Mouse (Mus musculus) CH12.LX (cell line): ENCODE measurements at regions not wholly inside any gene's neighbourhood (a gene's known extent, or its start where the extent isn't known, plus 50 kb on each side); places are given as distances from the start of the nearest gene placed in this dataset.

Source experiments
- DNase-seq: peaks from one replicate; pipeline ENCODE4 v3.0.0-alpha.2; 2013; ENCODE audit errors: extremely low read depth
- H3K27ac ChIP-seq: 2 replicates; pipeline ENCODE4 v1.5.1; 2012; ENCODE audit warnings: low read depth, mild to moderate bottlenecking, control low read depth, moderate library complexity; ENCODE audit not compliant: insufficient read depth
- H3K27me3 ChIP-seq: replicated peaks from 2 replicates; pipeline ENCODE3; 2012; ENCODE audit warnings: inconsistent platforms
- H3K36me3 ChIP-seq, 2 experiments: replicated peaks in 1 of 2; 2 replicates each; pipeline versions ENCODE3 to v1.6.1; 2012; ENCODE audit warnings: inconsistent platforms in 1 of 2, low read length in 1 of 2, mild to moderate bottlenecking in 1 of 2, mixed read lengths in 1 of 2, moderate library complexity in 1 of 2; ENCODE audit not compliant: control insufficient read depth in 1 of 2, insufficient read depth in 1 of 2
- H3K4me1 ChIP-seq, 2 experiments: 2 replicates each; pipeline ENCODE4 v1.6.1; 2012; ENCODE audit warnings: inconsistent platforms in 1 of 2, moderate library complexity in 1 of 2; ENCODE audit not compliant: insufficient read depth in 2 of 2, control insufficient read depth in 1 of 2
- H3K4me2 ChIP-seq: 2 replicates; pipeline ENCODE4 v1.6.1; 2012; ENCODE audit warnings: low read depth, mild to moderate bottlenecking, control low read depth; ENCODE audit not compliant: poor library complexity, insufficient read depth, severe bottlenecking
- H3K4me3 ChIP-seq, 3 experiments: fragments of 150-350 bp in 1 of 3; sonication (generic) in 1 of 3; replicated peaks in 1 of 3; 2 replicates each; pipeline versions ENCODE3 to v1.5.1; 2011 to 2012; ENCODE audit warnings: low read depth in 2 of 3, low read length in 2 of 3, mild to moderate bottlenecking in 2 of 3, moderate library complexity in 2 of 3, control low read depth in 1 of 3, improper control_type of control experiment in 1 of 3, inconsistent platforms in 1 of 3, mixed read lengths in 1 of 3; ENCODE audit not compliant: poor library complexity in 1 of 3
- H3K79me2 ChIP-seq: replicated peaks from 2 replicates; pipeline ENCODE4 v1.6.1; 2012; ENCODE audit warnings: mild to moderate bottlenecking, moderate library complexity; ENCODE audit not compliant: control insufficient read depth, poor library complexity, insufficient read depth, severe bottlenecking; ENCODE audit errors: extremely low read depth
- H3K9ac ChIP-seq: 2 replicates; pipeline ENCODE4 v1.6.1; 2012; ENCODE audit warnings: low read depth, mild to moderate bottlenecking, control low read depth, moderate library complexity; ENCODE audit not compliant: insufficient read depth
- H3K9me3 ChIP-seq: replicated peaks from 2 replicates; pipeline ENCODE3; 2012; ENCODE audit warnings: low read length, inconsistent platforms, mixed read lengths
- CHD2 ChIP-seq: IDR thresholded peaks from 2 replicates; pipeline ENCODE4 v1.6.1; 2011; ENCODE audit warnings: low read length, improper control_type of control experiment
- ELF1 ChIP-seq: IDR thresholded peaks from 2 replicates; pipeline ENCODE4 v1.6.1; 2014; ENCODE audit warnings: low read depth, mild to moderate bottlenecking, inconsistent platforms, low read length, improper control_type of control experiment
- EP300 ChIP-seq: IDR thresholded peaks from 2 replicates; pipeline ENCODE4 v1.6.1; 2011; ENCODE audit warnings: low read length, improper control_type of control experiment
- GABPA ChIP-seq: IDR thresholded peaks from 2 replicates; pipeline ENCODE4 v1.6.1; 2012; ENCODE audit warnings: low read depth, low read length, improper control_type of control experiment, inconsistent platforms; ENCODE audit not compliant: insufficient replicate concordance
- HCFC1 ChIP-seq: IDR thresholded peaks from 2 replicates; pipeline ENCODE4 v1.6.1; 2012; ENCODE audit warnings: low read depth, mild to moderate bottlenecking, inconsistent platforms, low read length, improper control_type of control experiment
- KAT2A ChIP-seq: IDR thresholded peaks from 2 replicates; pipeline ENCODE4 v1.6.1; 2012; ENCODE audit warnings: low read length, improper control_type of control experiment, inconsistent platforms; ENCODE audit not compliant: insufficient replicate concordance
- MEF2A ChIP-seq: IDR thresholded peaks from 2 replicates; pipeline ENCODE4 v1.6.1; 2014; ENCODE audit warnings: low read depth, mild to moderate bottlenecking, inconsistent platforms, low read length, improper control_type of control experiment, borderline replicate concordance
- RAD21 ChIP-seq: IDR thresholded peaks from 2 replicates; pipeline ENCODE4 v1.6.1; 2011; ENCODE audit warnings: low read depth, mild to moderate bottlenecking, low read length, improper control_type of control experiment, moderate library complexity
- USF2 ChIP-seq: conservative IDR thresholded peaks from 2 replicates; pipeline ENCODE4 v1.6.1; 2011; ENCODE audit warnings: low read depth, low read length, improper control_type of control experiment
- ZC3H11A ChIP-seq: IDR thresholded peaks from 2 replicates; pipeline ENCODE4 v1.6.1; 2012; ENCODE audit warnings: low read depth, mild to moderate bottlenecking, inconsistent platforms, low read length, improper control_type of control experiment
- dilution Hi-C: fragments of 300-500 bp; cut with MboI; formaldehyde crosslinking; loops from 2 replicates; pipeline ENCODE4 v1.14.3; 2020; ENCODE audit warnings: low sequenced_read_pairs; ENCODE audit not compliant: extremely low pct_unique_long_range_greater_than_20kb, extremely low pct_ligation_motif_present
- in situ Hi-C: fragments of 300-500 bp; cut with MboI; formaldehyde crosslinking; loops from 3 replicates; pipeline ENCODE4 v1.14.3; 2019; ENCODE audit warnings: low sequenced_read_pairs, low pct_ligation_motif_present, low pct_unique_long_range_greater_than_20kb, mixed read lengths

- Histone ChIP-seq H3K4me3 (no peak overlapping the region), H3K27me3 (no peaks in the 10 kb centered on the region), H3K4me2 (no peak overlapping the region), H3K36me3 (no peaks in the 10 kb centered on the region), H3K79me2 (no peaks in the 10 kb centered on the region), H3K9me3 (peaks cover 2% of the 10 kb centered on the region), H3K4me1 (peaks cover 0 to 5% of the 10 kb centered on the region in 2 experiments; a peak in 2 of 4 replicates), H3K9ac (no peak overlapping the region), H3K27ac (no peak overlapping the region)
- no peak for DNase-seq
- in situ Hi-C loops, result no loop called here
- TF ChIP-seq HCFC1 (peak; percentile 50; the same call in 1 of the 2 replicates), CHD2 (no peak)
- dilution Hi-C loops, result no loop called here
Observed at GRCm38 (mm10) chr7:117134869-117135268, 245.9 kb upstream of the Xylt1 start.

- Histone ChIP-seq H3K79me2 (no peaks in the 10 kb centered on the region), H3K9ac (no peak overlapping the region), H3K4me2 (no peak overlapping the region), H3K4me3 (no peak overlapping the region), H3K9me3 (peaks cover 2% of the 10 kb centered on the region), H3K27ac (no peak overlapping the region), H3K36me3 (no peaks in the 10 kb centered on the region), H3K4me1 (no peaks in the 10 kb centered on the region), H3K27me3 (no peaks in the 10 kb centered on the region)
- dilution Hi-C loops, result no loop called here
- TF ChIP-seq MEF2A (no peak), RAD21 (no peak), EP300 (no peak), ZC3H11A (no peak), USF2 (no peak), GABPA (no peak), ELF1 (no peak)
- no peak for DNase-seq
- in situ Hi-C loops, result no loop called here
Observed at GRCm38 (mm10) chr7:117138681-117139080, 242.1 kb upstream of the Xylt1 start.

GRCm38 (mm10) chr7:117139245-117139970 lies 241.4 kb upstream of the Xylt1 start:
- dilution Hi-C loops, result no loop called here
- Histone ChIP-seq H3K4me3 (no peak overlapping the region), H3K4me1 (no peaks in the 10 kb centered on the region), H3K9ac (no peak overlapping the region), H3K27me3 (no peaks in the 10 kb centered on the region), H3K36me3 (no peaks in the 10 kb centered on the region), H3K9me3 (peaks cover 2% of the 10 kb centered on the region), H3K79me2 (no peaks in the 10 kb centered on the region), H3K4me2 (no peak overlapping the region), H3K27ac (no peak overlapping the region)
- in situ Hi-C loops, result no loop called here
- TF ChIP-seq KAT2A, result no peak
- DNase-seq, result peak; percentile 8
